Mouse (Mus musculus) megakaryocyte, embryonic 14.5 days (primary cell): ENCODE measurements around the gene Gcn1l1.

ENCODE experiments used
- FLI1 ChIP-seq: IDR thresholded peaks from 2 replicates; pipeline ENCODE4 v1.6.1; 2012; ENCODE audit warnings: low read length, inconsistent platforms, mixed read lengths
- GATA1 ChIP-seq: IDR thresholded peaks from 3 replicates; pipeline ENCODE4 v1.6.1; 2012; ENCODE audit warnings: mixed read lengths, low read length, inconsistent platforms, borderline replicate concordance

DNA sequence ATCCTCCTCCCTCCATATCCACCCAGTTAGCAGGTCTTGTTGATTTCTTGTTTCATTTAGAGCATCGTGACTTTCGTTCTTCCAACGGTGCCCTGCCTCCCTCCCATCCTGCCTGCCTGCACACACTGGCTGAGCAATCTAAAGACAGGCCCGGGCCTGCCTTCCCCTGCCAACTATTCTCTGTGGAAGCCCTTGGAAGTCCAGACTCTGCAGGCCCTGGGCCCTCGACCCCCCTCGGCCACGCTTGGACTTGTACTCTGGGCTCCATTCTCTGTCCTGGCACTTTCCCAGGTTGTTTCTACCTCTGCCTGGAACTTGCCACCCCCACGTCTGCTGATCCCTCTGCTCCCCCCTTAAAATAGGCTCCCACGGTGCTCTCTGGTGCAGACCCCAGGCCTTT, 39.1 kb upstream of the Gcn1l1 start:
- TF ChIP-seq GATA1 = no peak
- TF ChIP-seq FLI1 = no peak
